Mouse (Mus musculus): ENCODE results near the gene Klhl29. TPM values are rescaled to one million over a fixed set of nuclear protein-coding genes. Genes with fewer than 3 reads are reported as not detected.

Klhl29 gene
- polyA plus RNA-seq, 1 experiment from 2014 or later, result 0.35 TPM

GRCm38 (mm10) chr12:5176716-5177341 lies 198.7 kb downstream of the Klhl29 start:
- Histone ChIP-seq H3K4me3 (ENCODE audit: low read length) (no peak overlapping the region), H3K27ac (ENCODE audit: low read length) (no peak overlapping the region), H3K27me3 (ENCODE audit: control insufficient read depth, insufficient read depth, low read depth, low read length) (no peaks in the 10 kb centered on the region), H3K4me1 (replicated peaks; ENCODE audit: control insufficient read depth, insufficient read depth, low read length) (no peaks in the 10 kb centered on the region), H3K9ac (ENCODE audit: low read length) (no peak overlapping the region), H3K9me3 (ENCODE audit: control insufficient read depth, low read length) (no peaks in the 10 kb centered on the region), H3K36me3 (ENCODE audit: control insufficient read depth, insufficient read depth, low read length) (no peaks in the 10 kb centered on the region), H3K4me2 (ENCODE audit: low read depth, low read length) (no peak overlapping the region)
- WGBS, result 70% methylated on average over 5 of the region's 5 CpGs
- ATAC-seq (ENCODE audit: low read depth), result no peak

GRCm38 (mm10) chr12:5166141-5166540 lies 209.3 kb downstream of the Klhl29 start:
- Histone ChIP-seq H3K4me2 (ENCODE audit: low read depth, low read length) (no peak overlapping the region), H3K27ac (ENCODE audit: low read length) (no peak overlapping the region), H3K27me3 (ENCODE audit: control insufficient read depth, insufficient read depth, low read depth, low read length) (no peaks in the 10 kb centered on the region), H3K9me3 (ENCODE audit: control insufficient read depth, low read length) (no peaks in the 10 kb centered on the region), H3K9ac (ENCODE audit: low read length) (no peak overlapping the region), H3K4me3 (ENCODE audit: low read length) (no peak overlapping the region), H3K36me3 (ENCODE audit: control insufficient read depth, insufficient read depth, low read length) (no peaks in the 10 kb centered on the region), H3K4me1 (replicated peaks; ENCODE audit: control insufficient read depth, insufficient read depth, low read length) (peaks cover 6% of the 10 kb centered on the region; the same call in 1 of the 2 replicates)
- WGBS, result 48% methylated on average over 6 of the region's 6 CpGs
- ATAC-seq (ENCODE audit: low read depth), result peak; percentile 74

GRCm38 (mm10) chr12:5165411-5165810 lies 210.1 kb downstream of the Klhl29 start:
- 24% methylated on average over 9 of the region's 9 CpGs for WGBS
- ATAC-seq (ENCODE audit: low read depth), result peak; percentile 83
- H3K4me1 ChIP-seq (replicated peaks; ENCODE audit: control insufficient read depth, insufficient read depth, low read length), result peaks cover 6% of the 10 kb centered on the region; the same call in 1 of the 2 replicates

GRCm38 (mm10) chr12:5162672-5163071 lies 212.8 kb downstream of the Klhl29 start:
- ATAC-seq (ENCODE audit: low read depth), result no peak
- H3K9me3 ChIP-seq (ENCODE audit: control insufficient read depth, low read length), result no peaks in the 10 kb centered on the region
- WGBS, result 66% methylated on average over 6 of the region's 6 CpGs

More at GRCm38 (mm10) chr12:5165411-5165810, 210.1 kb downstream of the Klhl29 start:
- Histone ChIP-seq H3K9ac (ENCODE audit: low read length) (no peak overlapping the region), H3K27ac (ENCODE audit: low read length) (no peak overlapping the region), H3K4me2 (ENCODE audit: low read depth, low read length) (no peak overlapping the region), H3K4me3 (ENCODE audit: low read length) (no peak overlapping the region), H3K27me3 (ENCODE audit: control insufficient read depth, insufficient read depth, low read depth, low read length) (no peaks in the 10 kb centered on the region), H3K36me3 (ENCODE audit: control insufficient read depth, insufficient read depth, low read length) (no peaks in the 10 kb centered on the region), H3K9me3 (ENCODE audit: control insufficient read depth, low read length) (no peaks in the 10 kb centered on the region)

GRCm38 (mm10) chr12:5161631-5162030 lies 213.9 kb downstream of the Klhl29 start:
- Histone ChIP-seq H3K27me3 (ENCODE audit: control insufficient read depth, insufficient read depth, low read depth, low read length) (no peaks in the 10 kb centered on the region), H3K4me3 (ENCODE audit: low read length) (no peak overlapping the region), H3K9ac (ENCODE audit: low read length) (no peak overlapping the region), H3K4me1 (replicated peaks; ENCODE audit: control insufficient read depth, insufficient read depth, low read length) (peaks cover 6% of the 10 kb centered on the region; the same call in 1 of the 2 replicates), H3K9me3 (ENCODE audit: control insufficient read depth, low read length) (no peaks in the 10 kb centered on the region), H3K27ac (ENCODE audit: low read length) (no peak overlapping the region), H3K4me2 (ENCODE audit: low read depth, low read length) (no peak overlapping the region), H3K36me3 (ENCODE audit: control insufficient read depth, insufficient read depth, low read length) (no peaks in the 10 kb centered on the region)
- 83% methylated on average over 4 of the region's 4 CpGs for WGBS
- ATAC-seq (ENCODE audit: low read depth), result no peak

More at GRCm38 (mm10) chr12:5162672-5163071, 212.8 kb downstream of the Klhl29 start:
- Histone ChIP-seq H3K4me3 (ENCODE audit: low read length) (no peak overlapping the region), H3K4me1 (replicated peaks; ENCODE audit: control insufficient read depth, insufficient read depth, low read length) (peaks cover 6% of the 10 kb centered on the region; the same call in 1 of the 2 replicates), H3K4me2 (ENCODE audit: low read depth, low read length) (no peak overlapping the region), H3K36me3 (ENCODE audit: control insufficient read depth, insufficient read depth, low read length) (no peaks in the 10 kb centered on the region), H3K27me3 (ENCODE audit: control insufficient read depth, insufficient read depth, low read depth, low read length) (no peaks in the 10 kb centered on the region), H3K9ac (ENCODE audit: low read length) (no peak overlapping the region), H3K27ac (ENCODE audit: low read length) (no peak overlapping the region)

- Histone ChIP-seq H3K9ac (ENCODE audit: low read length) (no peak overlapping the region), H3K36me3 (ENCODE audit: control insufficient read depth, insufficient read depth, low read length) (no peaks in the 10 kb centered on the region), H3K4me3 (ENCODE audit: low read length) (no peak overlapping the region), H3K4me1 (replicated peaks; ENCODE audit: control insufficient read depth, insufficient read depth, low read length) (peaks cover 1% of the 10 kb centered on the region; the same call in 1 of the 2 replicates), H3K9me3 (ENCODE audit: control insufficient read depth, low read length) (no peaks in the 10 kb centered on the region), H3K4me2 (ENCODE audit: low read depth, low read length) (no peak overlapping the region), H3K27me3 (ENCODE audit: control insufficient read depth, insufficient read depth, low read depth, low read length) (no peaks in the 10 kb centered on the region), H3K27ac (ENCODE audit: low read length) (no peak overlapping the region)
- peak; percentile 23; the same call in 1 of the 2 replicates for ATAC-seq (ENCODE audit: low read depth)
- 64% methylated on average over 5 of the region's 5 CpGs for WGBS
Observed at GRCm38 (mm10) chr12:5157931-5158481, 217.5 kb downstream of the Klhl29 start.

GRCm38 (mm10) chr12:5157021-5157681 lies 218.3 kb downstream of the Klhl29 start:
- no peak for ATAC-seq (ENCODE audit: low read depth)
- Histone ChIP-seq H3K9me3 (ENCODE audit: control insufficient read depth, low read length) (no peaks in the 10 kb centered on the region), H3K36me3 (ENCODE audit: control insufficient read depth, insufficient read depth, low read length) (no peaks in the 10 kb centered on the region), H3K4me1 (replicated peaks; ENCODE audit: control insufficient read depth, insufficient read depth, low read length) (no peaks in the 10 kb centered on the region), H3K27ac (ENCODE audit: low read length) (no peak overlapping the region), H3K4me3 (ENCODE audit: low read length) (no peak overlapping the region), H3K9ac (ENCODE audit: low read length) (no peak overlapping the region), H3K4me2 (ENCODE audit: low read depth, low read length) (no peak overlapping the region), H3K27me3 (ENCODE audit: control insufficient read depth, insufficient read depth, low read depth, low read length) (no peaks in the 10 kb centered on the region)
- 77% methylated on average over 6 of the region's 6 CpGs for WGBS

GRCm38 (mm10) chr12:5155177-5155576 lies 220.3 kb downstream of the Klhl29 start:
- no peaks in the 10 kb centered on the region for H3K27me3 ChIP-seq (ENCODE audit: control insufficient read depth, insufficient read depth, low read depth, low read length)
- H3K4me1 ChIP-seq (replicated peaks; ENCODE audit: control insufficient read depth, insufficient read depth, low read length), result no peaks in the 10 kb centered on the region
- 46% methylated on average over 3 of the region's 3 CpGs for WGBS
- ATAC-seq (ENCODE audit: low read depth), result no peak
- no peak overlapping the region for H3K27ac ChIP-seq (ENCODE audit: low read length)
- no peak overlapping the region for H3K4me3 ChIP-seq (ENCODE audit: low read length)
- no peak overlapping the region for H3K4me2 ChIP-seq (ENCODE audit: low read depth, low read length)
- no peak overlapping the region for H3K9ac ChIP-seq (ENCODE audit: low read length)
- no peaks in the 10 kb centered on the region for H3K36me3 ChIP-seq (ENCODE audit: control insufficient read depth, insufficient read depth, low read length)
- no peaks in the 10 kb centered on the region for H3K9me3 ChIP-seq (ENCODE audit: control insufficient read depth, low read length)

- no peak overlapping the region for H3K27ac ChIP-seq (ENCODE audit: low read length)
- no peaks in the 10 kb centered on the region for H3K4me1 ChIP-seq (replicated peaks; ENCODE audit: control insufficient read depth, insufficient read depth, low read length)
- no peak overlapping the region for H3K4me3 ChIP-seq (ENCODE audit: low read length)
- no peak overlapping the region for H3K9ac ChIP-seq (ENCODE audit: low read length)
- 30% methylated on average over 10 of the region's 10 CpGs for WGBS
- no peak overlapping the region for H3K4me2 ChIP-seq (ENCODE audit: low read depth, low read length)
- no peaks in the 10 kb centered on the region for H3K36me3 ChIP-seq (ENCODE audit: control insufficient read depth, insufficient read depth, low read length)
- no peak for ATAC-seq (ENCODE audit: low read depth)
- no peaks in the 10 kb centered on the region for H3K27me3 ChIP-seq (ENCODE audit: control insufficient read depth, insufficient read depth, low read depth, low read length)
- H3K9me3 ChIP-seq (ENCODE audit: control insufficient read depth, low read length), result no peaks in the 10 kb centered on the region
Observed at GRCm38 (mm10) chr12:5151859-5152258, 223.6 kb downstream of the Klhl29 start.
